Mouse (Mus musculus) stomach, embryonic 14.5 days (tissue): ENCODE measurements around the gene Fam241b. TPM values are rescaled to one million over a fixed set of nuclear protein-coding genes. Genes with fewer than 3 reads are reported as not detected.

Experiments used
- ATAC-seq: fragments of 200-750 bp; cut with Nextera tagmentation; 2 replicates; pipeline ENCODE4 v1.8.0; 2017; ENCODE audit warnings: low read depth, moderate TSS enrichment; ENCODE audit not compliant: insufficient number of reproducible peaks, insufficient read depth, low FRiP score
- H3K27ac ChIP-seq: fragments of 300-500 bp; sonication (generic); 2 replicates; pipeline ENCODE4 v1.5.1; 2014; ENCODE audit warnings: mild to moderate bottlenecking, low read length, moderate library complexity, mixed read lengths
- H3K27me3 ChIP-seq: fragments of 300-500 bp; sonication (generic); 2 replicates; pipeline ENCODE4 v1.6.1; 2014; ENCODE audit warnings: low read length, control low read depth, mixed read lengths; ENCODE audit not compliant: control insufficient read depth, insufficient read depth
- H3K36me3 ChIP-seq: fragments of 300-500 bp; sonication (generic); 2 replicates; pipeline ENCODE4 v1.6.1; 2014; ENCODE audit warnings: mild to moderate bottlenecking, control low read depth, low read length, moderate library complexity, mixed read lengths; ENCODE audit not compliant: control insufficient read depth, insufficient read depth
- H3K4me1 ChIP-seq: fragments of 300-500 bp; sonication (generic); 2 replicates; pipeline ENCODE4 v1.6.1; 2014; ENCODE audit warnings: low read length, control low read depth, mixed read lengths; ENCODE audit not compliant: control insufficient read depth, insufficient read depth
- H3K4me2 ChIP-seq: fragments of 300-500 bp; sonication (generic); replicated peaks from 2 replicates; pipeline ENCODE4 v1.6.1; 2014; ENCODE audit warnings: low read depth, low read length, control low read depth
- H3K4me3 ChIP-seq: fragments of 300-500 bp; sonication (generic); 2 replicates; pipeline ENCODE4 v1.5.1; 2014; ENCODE audit warnings: low read depth, low read length, control low read depth
- H3K9ac ChIP-seq: fragments of 300-500 bp; sonication (generic); replicated peaks from 2 replicates; pipeline ENCODE4 v1.6.1; 2014; ENCODE audit warnings: low read depth, mild to moderate bottlenecking, control low read depth, low read length, moderate library complexity, mixed read lengths
- H3K9me3 ChIP-seq: fragments of 300-500 bp; sonication (generic); 2 replicates; pipeline ENCODE4 v1.6.1; 2016; ENCODE audit warnings: low read depth, low read length, control low read depth; ENCODE audit not compliant: control insufficient read depth
- WGBS: fragments of 180-500 bp; shearing (Covaris S2); extraction: QIAGEN DNeasy Blood & Tissue Kit; methylation state at CpG from one replicate; pipeline ENCODE4 v1.1.7; 2014; 5-methylcytosine and 5-hydroxymethylcytosine counted together
- polyA plus RNA-seq: library from polyadenylated mRNA; unstranded; fragments of >200 nt; fragmentation: Nextera tagmentation; extraction: Ambion mirVana; gene quantifications from 2 replicates; pipeline ENCODE4 v1.2.1, GENCODE M21; 2014

The Fam241b gene
- polyA plus RNA-seq, 1 experiment from 2014 or later = 8.1 TPM

GRCm38 (mm10) chr10:62179944-62180343 is 36.2 kb upstream of the Fam241b start:
- no peaks in the 10 kb centered on the region for H3K4me1 ChIP-seq
- H3K27ac ChIP-seq = no peak overlapping the region
- no peak overlapping the region for H3K9ac ChIP-seq
- H3K27me3 ChIP-seq = no peaks in the 10 kb centered on the region
- WGBS = 89% methylated on average over 3 of the region's 3 CpGs
- H3K36me3 ChIP-seq = no peaks in the 10 kb centered on the region
- H3K4me3 ChIP-seq = no peak overlapping the region
- ATAC-seq = no peak
- H3K9me3 ChIP-seq = no peaks in the 10 kb centered on the region
- no peak overlapping the region for H3K4me2 ChIP-seq

DNA sequence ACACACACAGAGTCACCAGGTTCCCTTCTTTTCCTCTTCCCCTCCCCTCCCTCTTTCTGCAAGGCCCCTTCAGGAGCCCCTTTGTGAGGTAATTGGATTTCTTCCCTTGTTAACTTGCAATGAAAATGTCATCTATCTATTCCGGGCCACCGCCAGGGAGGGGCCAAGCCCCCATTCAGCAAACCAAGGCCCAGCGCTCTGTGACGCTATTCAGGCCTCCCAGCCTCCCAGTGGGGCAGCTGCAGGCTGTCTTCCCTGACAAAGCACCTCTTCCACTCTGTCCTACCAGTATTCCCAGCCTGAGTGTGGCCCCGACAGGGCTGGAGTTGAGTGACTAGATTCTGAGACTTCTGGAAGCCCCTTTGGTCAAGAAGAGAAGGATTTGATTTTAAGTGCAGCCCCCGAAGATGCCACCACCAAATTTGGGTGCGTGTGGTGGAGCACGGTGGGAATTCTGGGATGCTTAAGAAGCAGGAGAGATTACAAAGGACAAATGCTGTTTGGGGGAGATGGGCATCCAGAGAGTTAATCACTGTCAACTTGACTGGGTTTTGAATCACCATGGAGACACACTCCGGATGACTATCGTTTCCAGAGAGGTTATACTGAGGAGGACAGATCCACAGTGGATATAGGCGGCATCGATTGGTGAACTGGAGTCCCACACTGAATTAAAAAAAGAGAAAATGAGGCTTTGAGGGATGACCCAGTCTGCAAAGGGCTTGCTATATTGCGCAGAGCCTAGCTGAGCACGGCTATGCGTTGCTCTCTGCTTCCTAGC is 31.0 kb upstream of the Fam241b start:
- 50% methylated on average over 15 of the region's 15 CpGs for WGBS
- no peaks in the 10 kb centered on the region for H3K9me3 ChIP-seq
- H3K4me2 ChIP-seq = no peak overlapping the region
- no peaks in the 10 kb centered on the region for H3K36me3 ChIP-seq
- H3K27me3 ChIP-seq = no peaks in the 10 kb centered on the region
- no peak overlapping the region for H3K27ac ChIP-seq
- no peak overlapping the region for H3K9ac ChIP-seq
- ATAC-seq = peak; percentile 46; the same call in 1 of the 2 replicates
- 0 out of 2 replicates have a peak, but pooled peaks cover 6% of the 10 kb centered on the region for H3K4me1 ChIP-seq
- H3K4me3 ChIP-seq = no peak overlapping the region

DNA sequence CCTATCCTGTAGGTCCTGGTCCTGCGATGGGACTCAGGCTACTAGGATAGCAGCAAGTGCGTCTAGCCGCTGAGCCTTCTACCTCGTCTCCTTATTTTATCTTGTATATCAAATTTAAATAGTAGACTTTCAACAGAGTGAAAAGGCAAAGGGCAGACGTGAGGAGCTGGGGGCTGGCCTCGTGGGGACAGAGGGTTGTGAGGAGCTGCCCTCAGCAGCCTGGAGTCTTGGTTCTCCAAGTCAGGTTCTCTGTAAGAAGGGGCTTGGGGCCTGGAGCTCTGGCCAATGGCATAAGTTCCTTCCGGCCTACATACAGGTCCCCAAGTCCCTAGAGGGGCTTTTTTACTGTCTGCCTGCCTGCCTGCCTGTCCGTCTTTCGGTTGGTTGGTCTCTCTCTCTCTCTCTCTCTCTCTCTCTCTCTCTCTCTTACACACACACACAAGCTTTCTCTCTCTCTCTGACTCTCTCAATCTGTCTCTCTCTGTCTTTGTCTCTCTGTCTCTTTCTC is 30.3 kb upstream of the Fam241b start:
- Histone ChIP-seq H3K4me2 (no peak overlapping the region), H3K4me1 (0 out of 2 replicates have a peak, but pooled peaks cover 6% of the 10 kb centered on the region), H3K4me3 (no peak overlapping the region), H3K27ac (no peak overlapping the region; the same call in 1 of the 2 replicates), H3K27me3 (no peaks in the 10 kb centered on the region), H3K36me3 (no peaks in the 10 kb centered on the region), H3K9ac (no peak overlapping the region), H3K9me3 (no peaks in the 10 kb centered on the region)
- no peak for ATAC-seq
- 27% methylated on average over 9 of the region's 9 CpGs for WGBS

DNA sequence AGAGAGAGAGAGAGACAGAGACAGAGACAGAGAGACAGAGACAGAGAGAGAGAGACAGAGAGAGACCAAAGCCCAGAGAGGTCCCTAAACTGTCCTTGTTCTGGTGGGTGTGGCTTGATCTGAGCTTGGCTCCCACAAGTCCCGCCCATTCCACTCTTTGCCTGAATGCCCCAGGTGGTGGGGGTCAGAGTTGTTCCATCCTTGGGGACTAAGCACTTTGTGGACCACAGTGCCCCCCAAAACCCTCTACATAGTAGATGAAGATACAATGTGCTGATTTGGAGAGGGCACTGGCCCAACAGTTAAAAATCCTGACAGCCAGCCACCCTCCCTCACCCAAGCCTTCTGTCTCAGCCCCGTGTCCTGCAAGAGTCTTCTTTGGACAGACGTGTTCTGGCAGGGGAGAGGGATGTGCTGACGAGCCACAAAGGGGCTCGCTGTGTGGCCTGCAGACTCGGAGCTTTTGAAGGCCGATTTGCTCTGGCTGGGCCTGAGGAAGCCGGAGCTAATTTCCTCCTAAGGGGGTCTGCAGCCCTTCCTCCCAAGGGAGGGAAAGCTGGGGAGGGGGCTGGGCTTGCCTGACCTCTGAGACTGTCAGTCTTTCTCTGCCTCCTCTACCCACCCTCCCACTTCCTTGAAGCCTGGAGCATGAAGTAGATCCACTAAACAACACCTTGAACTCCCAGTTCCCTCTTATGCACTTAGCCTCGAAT is 29.3 kb upstream of the Fam241b start:
- 8% methylated on average over 9 of the region's 9 CpGs for WGBS
- ATAC-seq = peak; percentile 42; the same call in 1 of the 2 replicates
- Histone ChIP-seq H3K9me3 (no peaks in the 10 kb centered on the region), H3K4me3 (no peak overlapping the region), H3K4me2 (no peak overlapping the region), H3K9ac (no peak overlapping the region), H3K27ac (peak overlapping the region; percentile 2; the same call in 1 of the 2 replicates), H3K27me3 (no peaks in the 10 kb centered on the region), H3K4me1 (0 out of 2 replicates have a peak, but pooled peaks cover 6% of the 10 kb centered on the region), H3K36me3 (no peaks in the 10 kb centered on the region)

GRCm38 (mm10) chr10:62162410-62162809 is 18.7 kb upstream of the Fam241b start:
- no peak for ATAC-seq
- Histone ChIP-seq H3K9ac (no peak overlapping the region), H3K4me1 (no peaks in the 10 kb centered on the region), H3K4me3 (no peak overlapping the region), H3K36me3 (no peaks in the 10 kb centered on the region), H3K27ac (no peak overlapping the region), H3K4me2 (no peak overlapping the region), H3K9me3 (no peaks in the 10 kb centered on the region), H3K27me3 (no peaks in the 10 kb centered on the region)
- WGBS = 58% methylated on average over 10 of the region's 10 CpGs

- WGBS = 58% methylated on average over 7 of the region's 7 CpGs
- Histone ChIP-seq H3K36me3 (no peaks in the 10 kb centered on the region), H3K4me2 (no peak overlapping the region), H3K9me3 (no peaks in the 10 kb centered on the region), H3K9ac (no peak overlapping the region), H3K27ac (no peak overlapping the region), H3K4me3 (no peak overlapping the region), H3K4me1 (no peaks in the 10 kb centered on the region), H3K27me3 (no peaks in the 10 kb centered on the region)
- ATAC-seq = no peak
Observed at GRCm38 (mm10) chr10:62149929-62150328, 6.2 kb upstream of the Fam241b start.

GRCm38 (mm10) chr10:62147466-62148248 is 3.9 kb upstream of the Fam241b start:
- ATAC-seq = no peak
- H3K9me3 ChIP-seq = no peaks in the 10 kb centered on the region

DNA sequence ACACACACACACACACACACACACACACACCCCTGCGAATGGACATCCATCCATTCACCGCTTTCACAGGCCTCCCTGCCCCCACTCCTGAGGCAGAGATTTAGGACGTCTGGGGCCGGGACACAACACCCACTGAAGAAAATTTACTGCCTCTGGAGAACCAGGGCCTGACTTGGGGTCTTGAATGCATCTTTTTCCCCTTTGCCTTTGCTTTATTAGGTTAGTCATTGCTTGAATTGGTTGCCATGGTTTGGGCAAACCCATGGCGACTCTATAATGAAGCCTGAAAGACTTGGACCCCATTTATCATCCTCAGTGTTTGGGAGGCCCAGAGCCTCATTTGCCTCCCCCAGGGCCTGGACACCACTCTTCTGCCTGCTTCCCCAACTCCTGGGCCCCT is 2.2 kb upstream of the Fam241b start:
- H3K9ac ChIP-seq = no peak overlapping the region
- H3K4me2 ChIP-seq = no peak overlapping the region
- no peaks in the 10 kb centered on the region for H3K4me1 ChIP-seq
- WGBS = 55% methylated on average over 5 of the region's 5 CpGs
- H3K9me3 ChIP-seq = no peaks in the 10 kb centered on the region
- H3K27ac ChIP-seq = no peak overlapping the region
- H3K4me3 ChIP-seq = no peak overlapping the region
- H3K36me3 ChIP-seq = no peaks in the 10 kb centered on the region
- H3K27me3 ChIP-seq = no peaks in the 10 kb centered on the region
- no peak for ATAC-seq

More at GRCm38 (mm10) chr10:62147466-62148248, 3.9 kb upstream of the Fam241b start:
- H3K4me3 ChIP-seq = no peak overlapping the region
- H3K4me1 ChIP-seq = no peaks in the 10 kb centered on the region
- H3K27me3 ChIP-seq = no peaks in the 10 kb centered on the region
- H3K4me2 ChIP-seq = no peak overlapping the region
- WGBS = 62% methylated on average over 12 of the region's 12 CpGs
- H3K27ac ChIP-seq = no peak overlapping the region
- no peak overlapping the region for H3K9ac ChIP-seq
- H3K36me3 ChIP-seq = no peaks in the 10 kb centered on the region
